Mouse (Mus musculus) hindbrain, postnatal 0 days (tissue): ENCODE results near the gene Gm5901. TPM values are rescaled to one million over a fixed set of nuclear protein-coding genes. Genes with fewer than 3 reads are reported as not detected.

ENCODE experiments used
- ATAC-seq: fragments of 200-750 bp; cut with Nextera tagmentation; 2 replicates; pipeline ENCODE4 v1.8.0; 2017; ENCODE audit warnings: mild to moderate bottlenecking, moderate TSS enrichment, moderate library complexity
- DNase-seq: peaks from one replicate; pipeline ENCODE4 v3.0.0-alpha.2; 2015; ENCODE audit warnings: low spot score
- H3K27ac ChIP-seq: fragments of 300-500 bp; sonication (generic); 2 replicates; pipeline ENCODE4 v1.5.1; 2014; ENCODE audit warnings: mild to moderate bottlenecking
- H3K27me3 ChIP-seq: fragments of 300-500 bp; sonication (generic); 2 replicates; pipeline ENCODE4 v1.6.1; 2014; ENCODE audit warnings: low read length, mixed read lengths; ENCODE audit not compliant: insufficient read depth
- H3K36me3 ChIP-seq: fragments of 300-500 bp; sonication (generic); 2 replicates; pipeline ENCODE4 v1.6.1; 2014; ENCODE audit warnings: low read length, mixed read lengths; ENCODE audit not compliant: insufficient read depth
- H3K4me1 ChIP-seq: fragments of 300-500 bp; sonication (generic); 2 replicates; pipeline ENCODE4 v1.6.1; 2014; ENCODE audit warnings: antibody characterized with exemption, low read length, mixed read lengths; ENCODE audit not compliant: insufficient read depth
- H3K4me2 ChIP-seq: fragments of 300-500 bp; sonication (generic); 2 replicates; pipeline ENCODE4 v1.6.1; 2014; ENCODE audit warnings: low read depth, mild to moderate bottlenecking, low read length, moderate library complexity, mixed read lengths
- H3K4me3 ChIP-seq: fragments of 300-500 bp; sonication (generic); 2 replicates; pipeline ENCODE4 v1.5.1; 2014; ENCODE audit warnings: low read length
- H3K9ac ChIP-seq: fragments of 300-500 bp; sonication (generic); replicated peaks from 2 replicates; pipeline ENCODE4 v1.6.1; 2014; ENCODE audit warnings: mild to moderate bottlenecking, low read length, moderate library complexity, mixed read lengths
- H3K9me3 ChIP-seq: fragments of 300-500 bp; sonication (generic); 2 replicates; pipeline ENCODE4 v1.6.1; 2016; ENCODE audit warnings: low read length, mixed read lengths
- CTCF ChIP-seq: IDR thresholded peaks from 2 replicates; pipeline ENCODE4 v1.5.1; 2016; ENCODE audit warnings: antibody characterized with exemption, control low read depth, low read depth
- WGBS: fragments of 180-500 bp; shearing (Covaris S2); extraction: QIAGEN DNeasy Blood & Tissue Kit; methylation state at CpG from one replicate; pipeline ENCODE4 v1.1.7; 2014; 5-methylcytosine and 5-hydroxymethylcytosine counted together
- polyA plus RNA-seq: library from polyadenylated mRNA; unstranded; fragments of >200 nt; fragmentation: Nextera tagmentation; extraction: Ambion mirVana; gene quantifications from 2 replicates; pipeline ENCODE4 v1.2.1, GENCODE M21; 2015
- total RNA-seq: library from RNA; depleted of rRNA; stranded (reverse); fragments of >200 nt; gene quantifications from 2 replicates; pipeline ENCODE4 v1.2.3, GENCODE M21; 2014

Gm5901 gene
- total and polyA plus RNA-seq, 2 experiments from 2014 or later = not detected

DNA sequence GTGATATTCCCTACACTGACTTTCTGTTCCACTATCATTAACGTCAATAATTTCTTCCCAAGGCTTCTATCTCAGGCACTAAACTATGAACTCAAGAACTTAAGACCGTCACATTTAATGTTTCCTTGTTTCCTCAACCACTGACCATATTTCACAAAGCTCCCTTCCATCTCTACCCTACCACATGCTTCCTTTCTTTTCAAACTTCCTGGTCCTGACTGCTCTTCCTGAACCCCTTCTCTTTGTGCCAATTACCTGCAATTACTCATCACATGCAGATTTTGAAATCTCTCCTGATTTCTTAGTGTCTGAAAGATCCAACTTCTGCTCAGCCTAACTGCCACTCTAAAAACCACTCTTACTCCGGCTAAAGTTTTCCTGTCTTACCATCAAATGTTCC, 5.5 kb downstream of the Gm5901 start:
- no peaks in the 10 kb centered on the region for H3K27me3 ChIP-seq
- ATAC-seq = no peak
- H3K27ac ChIP-seq = no peak overlapping the region
- H3K4me3 ChIP-seq = no peak overlapping the region
- no peak overlapping the region for H3K4me2 ChIP-seq
- no peaks in the 10 kb centered on the region for H3K4me1 ChIP-seq
- WGBS = 97% methylated on average over 3 of the region's 3 CpGs
- TF ChIP-seq CTCF = no peak
- peaks cover 76% of the 10 kb centered on the region for H3K36me3 ChIP-seq
- no peak for DNase-seq
- H3K9me3 ChIP-seq = no peaks in the 10 kb centered on the region
- H3K9ac ChIP-seq = no peak overlapping the region

DNA sequence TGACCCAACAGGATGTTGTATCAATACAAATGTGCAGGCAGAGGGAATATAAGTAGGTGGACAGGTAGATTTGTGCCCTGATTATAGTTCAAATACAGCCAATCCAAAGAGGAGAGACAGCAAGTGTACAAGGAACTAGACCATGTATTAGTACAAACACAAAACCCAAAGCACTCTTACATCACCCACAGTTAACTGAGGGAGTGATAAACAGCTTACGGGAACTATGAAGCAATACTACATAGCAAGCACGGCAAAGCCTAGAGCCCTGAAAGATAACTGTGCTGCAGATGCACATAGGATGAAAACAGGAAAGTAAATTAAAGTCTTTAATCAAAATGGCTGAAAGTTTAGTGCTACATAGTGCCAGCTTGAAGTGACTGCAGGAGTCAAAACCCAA, 12.9 kb downstream of the Gm5901 start:
- no peak for TF ChIP-seq CTCF
- no peaks in the 10 kb centered on the region for H3K27me3 ChIP-seq
- no peak overlapping the region for H3K4me3 ChIP-seq
- no peak overlapping the region for H3K27ac ChIP-seq
- H3K4me1 ChIP-seq = no peaks in the 10 kb centered on the region
- H3K9ac ChIP-seq = no peak overlapping the region
- no peak overlapping the region for H3K4me2 ChIP-seq
- DNase-seq (no peak), ATAC-seq (no peak)
- no peaks in the 10 kb centered on the region for H3K9me3 ChIP-seq
- H3K36me3 ChIP-seq = peaks cover 59% of the 10 kb centered on the region
- WGBS = 96% methylated on average over 2 of the region's 2 CpGs

DNA sequence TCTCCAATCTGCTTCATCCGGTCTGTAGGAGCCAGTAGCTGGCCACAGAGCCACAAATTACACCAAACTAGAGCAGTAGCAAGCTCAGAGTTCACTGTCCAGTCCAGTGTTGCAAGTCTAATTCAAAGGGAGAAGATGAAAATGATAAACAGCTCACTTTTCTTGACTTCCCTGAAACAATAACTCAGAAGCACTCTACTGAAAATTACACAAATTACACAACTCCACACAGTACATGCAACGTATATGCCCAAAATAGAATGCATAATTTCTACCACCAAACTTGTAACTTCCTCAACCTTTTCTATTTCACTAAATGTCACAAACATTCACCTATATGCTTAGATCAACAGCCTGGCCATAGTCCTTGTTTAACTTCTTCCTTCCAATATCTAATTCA, 15.4 kb downstream of the Gm5901 start:
- no peak for TF ChIP-seq CTCF
- Histone ChIP-seq H3K9ac (no peak overlapping the region), H3K4me2 (no peak overlapping the region), H3K27me3 (no peaks in the 10 kb centered on the region), H3K27ac (no peak overlapping the region), H3K4me1 (no peaks in the 10 kb centered on the region), H3K4me3 (no peak overlapping the region), H3K36me3 (peaks cover 34% of the 10 kb centered on the region), H3K9me3 (no peaks in the 10 kb centered on the region)
- ATAC-seq = no peak
- no peak for DNase-seq
- whole genome bisulfite sequencing = 99% methylated on average over 2 of the region's 2 CpGs

DNA sequence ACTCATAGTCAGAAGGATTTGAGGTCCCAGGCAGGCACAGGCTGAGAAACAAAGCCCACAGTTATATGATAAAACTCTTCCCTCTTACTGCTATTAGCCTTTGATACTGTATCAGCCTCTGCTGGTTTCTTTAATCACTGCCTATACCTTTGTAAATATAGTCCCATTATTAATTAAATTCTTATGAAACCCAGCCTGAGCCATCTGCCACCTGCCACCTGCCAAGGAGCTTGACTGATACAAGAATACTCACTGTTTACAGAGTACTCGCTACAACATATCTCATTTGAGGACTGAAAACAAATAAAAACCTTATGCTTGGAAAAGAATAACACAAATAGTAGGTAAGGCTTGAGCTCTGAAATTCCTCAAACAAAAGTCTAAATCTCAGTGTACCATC, 19.8 kb downstream of the Gm5901 start:
- ATAC-seq (no peak), DNase-seq (no peak)
- no peak for TF ChIP-seq CTCF
- 74% methylated on average over 1 of the region's 1 CpGs for WGBS
- Histone ChIP-seq H3K9ac (no peak overlapping the region), H3K36me3 (peaks cover 5% of the 10 kb centered on the region), H3K9me3 (no peaks in the 10 kb centered on the region), H3K4me1 (peaks cover 7% of the 10 kb centered on the region; the same call in 1 of the 2 replicates), H3K27me3 (no peaks in the 10 kb centered on the region), H3K4me3 (no peak overlapping the region), H3K27ac (no peak overlapping the region), H3K4me2 (no peak overlapping the region)

DNA sequence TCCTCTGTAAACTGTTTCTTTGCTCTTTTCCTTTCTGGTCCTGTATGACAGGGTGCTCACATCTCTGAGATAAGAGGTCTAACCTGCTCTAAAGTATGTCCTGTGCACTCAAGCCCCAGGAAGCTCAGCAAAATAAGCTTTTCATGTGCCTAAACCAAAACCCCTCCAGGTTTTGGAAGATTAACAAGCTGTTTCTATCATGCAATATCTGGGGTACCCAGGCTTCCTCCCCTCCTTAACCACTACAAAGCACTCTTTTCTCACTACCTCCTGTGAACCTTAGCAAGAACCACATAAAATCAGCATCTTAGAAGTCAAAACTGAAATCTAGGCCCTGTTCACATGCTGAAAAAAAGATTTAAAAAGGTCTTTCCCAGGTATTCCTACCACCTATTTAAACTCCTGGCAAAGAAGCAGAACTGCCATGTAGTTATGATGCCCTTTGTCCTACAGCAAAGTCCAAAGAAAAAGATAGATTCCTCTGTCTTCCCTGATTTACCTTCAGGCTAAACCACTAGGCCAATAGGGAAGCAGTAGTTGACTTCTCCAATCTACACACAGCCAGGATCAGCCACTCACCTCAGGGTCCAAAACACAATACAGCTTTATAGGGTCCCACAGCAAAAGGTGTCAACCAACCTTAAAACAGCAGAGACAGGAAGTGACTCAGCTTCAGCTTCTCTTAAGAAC, 20.4 kb downstream of the Gm5901 start:
- H3K27me3 ChIP-seq = no peaks in the 10 kb centered on the region
- H3K4me1 ChIP-seq = peaks cover 7% of the 10 kb centered on the region; the same call in 1 of the 2 replicates
- no peak overlapping the region for H3K9ac ChIP-seq
- ATAC-seq = no peak
- no peaks in the 10 kb centered on the region for H3K9me3 ChIP-seq
- H3K36me3 ChIP-seq = no peaks in the 10 kb centered on the region
- H3K4me2 ChIP-seq = no peak overlapping the region
- no peak for TF ChIP-seq CTCF
- no peak for DNase-seq
- H3K27ac ChIP-seq = no peak overlapping the region
- no peak overlapping the region for H3K4me3 ChIP-seq

DNA sequence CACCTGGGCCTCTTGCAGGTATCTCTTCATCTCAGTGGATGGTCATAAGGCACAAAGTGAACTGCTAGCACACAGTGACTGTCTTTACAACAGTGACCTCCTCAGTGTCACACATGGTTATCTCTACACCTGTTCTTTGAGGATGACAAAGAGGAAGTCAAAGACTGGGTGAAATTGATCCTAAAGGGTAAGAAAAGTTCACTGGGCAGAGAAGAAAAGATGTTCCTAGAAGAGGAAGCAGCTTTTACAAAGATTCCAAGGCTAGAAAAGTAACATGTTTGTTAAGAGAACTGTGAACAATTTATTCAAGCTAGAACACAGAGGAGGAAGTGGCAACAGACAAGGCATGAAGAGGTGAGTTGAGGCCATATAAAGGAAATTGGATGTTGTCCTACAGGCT, 21.3 kb downstream of the Gm5901 start:
- Histone ChIP-seq H3K4me3 (no peak overlapping the region), H3K36me3 (no peaks in the 10 kb centered on the region), H3K9ac (no peak overlapping the region), H3K4me1 (peaks cover 10% of the 10 kb centered on the region; the same call in 1 of the 2 replicates), H3K27ac (no peak overlapping the region), H3K9me3 (no peaks in the 10 kb centered on the region), H3K27me3 (no peaks in the 10 kb centered on the region), H3K4me2 (no peak overlapping the region)
- no peak for ATAC-seq
- DNase-seq = no peak
- TF ChIP-seq CTCF = no peak
